Mouse (Mus musculus) ES-E14 (cell line): ENCODE data around the gene Nfat5.

Experiments used
- HCFC1 ChIP-seq: IDR thresholded peaks from 2 replicates; pipeline ENCODE4 v1.6.1; 2012; ENCODE audit warnings: low read length, inconsistent platforms, borderline replicate concordance; ENCODE audit not compliant: insufficient read depth
- ZC3H11A ChIP-seq: IDR thresholded peaks from 2 replicates; pipeline ENCODE4 v1.6.1; 2012; ENCODE audit warnings: low read depth, mild to moderate bottlenecking, inconsistent platforms, low read length, borderline replicate concordance

- TF ChIP-seq HCFC1 (no peak), ZC3H11A (no peak)
Measured at GRCm38 (mm10) chr8:107248456-107248855, 44.8 kb upstream of the Nfat5 start.
